Mouse (Mus musculus) gastrocnemius, postnatal 10 days (tissue): Measurements from ENCODE around the gene Gm36028. TPM values are rescaled to one million over a fixed set of nuclear protein-coding genes. Genes with fewer than 3 reads are reported as not detected.

Source experiments
- DNase-seq: peaks from one replicate; pipeline ENCODE4 v3.0.0; 2021; ENCODE audit warnings: mixed read lengths
- long read RNA-seq, 2 experiments: library from polyadenylated mRNA; stranded (forward); transcript quantifications; one replicate each; pipeline ENCODE4 v2.0.0; 2021
- total RNA-seq, 2 experiments: library from RNA; stranded (reverse); gene quantifications; 2 replicates each; pipeline ENCODE4 v1.2.3; 2021

Gm36028 gene
- total RNA-seq, result under 1 TPM; 0.21 to 0.38 TPM
- long read RNA-seq, experiment 1, result 0 reads
- long read RNA-seq, experiment 2, result 0 reads

- DNase-seq, result no peak
Measured at GRCm38 (mm10) chr16:37861029-37861428, at the start of gene Gm36028. Gene Gm36028, minus strand, starts transcription at chr16:37861146.

GRCm38 (mm10) chr16:37906456-37906855 is 45.5 kb upstream of the Gm36028 start:
- no peak for DNase-seq

DNA sequence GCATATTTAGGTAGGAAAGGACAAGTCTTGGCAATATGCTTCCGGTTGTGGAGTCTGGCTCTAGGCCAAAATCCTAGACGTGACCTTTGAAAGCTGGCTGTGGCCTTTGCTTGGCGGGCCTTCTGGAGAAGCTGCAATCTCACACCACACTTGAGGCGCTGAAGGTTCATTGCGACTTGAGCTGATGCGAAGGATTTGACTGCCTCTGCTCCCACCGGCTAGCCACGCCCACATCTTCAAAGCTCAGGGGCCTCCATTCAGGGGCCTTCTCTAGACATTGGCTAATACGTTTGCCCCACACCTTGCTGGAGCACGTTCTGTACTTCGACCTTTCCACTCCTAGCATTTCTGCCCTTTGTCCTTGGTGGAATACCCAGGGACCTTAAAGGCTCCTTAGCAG is 40.4 kb upstream of the Gm36028 start:
- DNase-seq, result no peak

- DNase-seq, result no peak
Measured at GRCm38 (mm10) chr16:37899357-37899756, 38.4 kb upstream of the Gm36028 start.

DNA sequence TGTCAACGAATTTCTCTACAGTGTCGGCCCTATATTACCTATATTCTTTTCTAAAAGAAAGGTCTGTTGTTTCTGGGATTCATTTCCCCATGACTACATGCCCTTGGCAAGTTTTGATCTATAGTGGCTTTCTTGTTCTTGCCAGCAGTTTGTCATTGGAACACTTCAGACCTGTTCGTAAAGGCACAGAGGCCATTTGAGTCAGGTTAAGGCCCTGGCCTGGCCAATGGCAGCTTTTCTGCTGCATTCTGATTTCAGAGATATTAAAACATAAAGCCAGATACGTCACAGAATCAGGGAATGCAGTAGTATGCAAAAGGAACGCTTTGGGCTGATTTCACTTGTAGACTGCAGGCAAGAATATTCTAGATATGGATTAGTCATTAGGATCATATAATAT is 37.8 kb upstream of the Gm36028 start:
- DNase-seq, result no peak

- DNase-seq, result no peak
Measured at GRCm38 (mm10) chr16:37893942-37894341, 33.0 kb upstream of the Gm36028 start.

DNA sequence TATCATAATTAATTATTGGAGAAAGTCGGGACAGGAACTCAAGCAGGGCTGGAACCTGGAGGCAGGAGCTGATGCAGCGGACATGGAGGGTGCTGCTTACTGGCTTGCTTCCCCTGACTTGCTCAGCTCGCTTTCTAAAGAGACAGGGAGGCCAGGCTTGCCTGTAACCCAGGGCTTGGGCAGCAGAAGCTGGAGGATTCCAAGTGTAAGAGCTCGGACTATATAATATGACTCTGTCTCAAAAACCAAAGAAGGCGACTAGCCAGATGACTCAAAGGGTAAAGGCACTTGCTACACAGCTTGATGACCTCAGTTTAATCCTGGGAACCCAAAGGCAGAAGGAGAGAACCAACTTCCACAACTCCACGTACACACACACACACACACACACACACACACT is 32.4 kb upstream of the Gm36028 start:
- no peak for DNase-seq

- no peak for DNase-seq
Measured at GRCm38 (mm10) chr16:37892667-37893066, 31.7 kb upstream of the Gm36028 start.

DNA sequence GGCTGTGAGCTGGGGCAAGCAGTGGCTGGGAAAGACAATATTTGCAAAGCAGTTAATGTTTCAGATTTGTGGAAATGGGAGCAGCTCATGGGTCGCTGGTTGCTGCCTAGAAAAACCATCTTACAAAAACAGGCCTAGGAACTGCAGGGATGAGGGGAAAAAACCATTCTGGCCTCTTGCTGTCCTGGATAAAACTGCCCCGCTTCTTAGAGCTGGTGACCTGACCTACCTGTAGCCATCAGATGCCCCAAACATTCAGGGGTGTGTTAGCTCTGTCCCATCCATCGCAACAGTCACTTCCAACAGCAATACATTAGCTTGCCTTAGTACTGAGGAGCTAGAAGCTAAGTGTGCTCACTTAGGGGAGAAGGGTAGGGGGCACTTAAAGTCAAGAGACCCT is 28.0 kb upstream of the Gm36028 start:
- DNase-seq, result no peak

DNA sequence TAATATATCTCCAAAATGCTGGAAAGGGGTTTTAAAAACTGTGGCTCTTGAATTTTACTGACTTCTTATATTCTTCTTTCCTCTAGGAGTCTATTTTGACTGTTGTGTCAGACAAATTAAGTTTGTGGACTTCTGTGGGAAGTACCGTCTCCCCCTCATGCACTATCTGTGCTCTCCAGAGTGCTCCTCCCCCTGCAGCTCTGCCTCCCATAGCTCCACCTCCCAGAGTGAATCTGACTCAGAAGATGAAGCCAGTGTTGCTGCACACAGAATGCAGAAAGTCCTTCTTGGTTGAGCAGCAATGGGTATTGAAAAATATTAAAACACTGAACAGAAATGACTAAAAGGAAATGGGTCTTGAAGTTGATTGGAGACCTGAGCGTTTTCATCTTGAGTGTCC is 20.2 kb upstream of the Gm36028 start:
- DNase-seq, result no peak

- no peak for DNase-seq
Measured at GRCm38 (mm10) chr16:37879750-37880419, 18.9 kb upstream of the Gm36028 start.

GRCm38 (mm10) chr16:37878951-37879505 is 18.1 kb upstream of the Gm36028 start:
- DNase-seq, result no peak

DNA sequence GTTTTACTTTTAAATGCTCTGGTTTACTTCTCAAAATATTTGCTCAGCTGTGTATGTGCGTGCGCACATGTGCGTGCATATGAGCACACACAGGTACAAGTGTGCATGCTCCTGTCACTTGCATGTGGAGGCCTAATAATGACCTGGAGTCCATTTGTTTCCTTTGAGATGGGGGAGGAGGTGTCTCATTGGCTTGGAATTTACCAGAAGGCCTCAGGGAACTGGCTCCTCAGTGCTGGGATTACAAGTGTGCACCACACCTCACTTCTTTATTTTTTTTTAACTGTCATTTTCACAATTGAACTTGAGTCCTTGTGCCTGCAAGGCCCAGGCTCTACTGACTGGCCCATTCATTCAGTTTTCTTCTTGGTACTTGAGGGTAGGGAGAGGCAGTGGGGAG is 16.5 kb upstream of the Gm36028 start:
- no peak for DNase-seq

- no peak for DNase-seq
Measured at GRCm38 (mm10) chr16:37874501-37875235, 13.7 kb upstream of the Gm36028 start.

DNA sequence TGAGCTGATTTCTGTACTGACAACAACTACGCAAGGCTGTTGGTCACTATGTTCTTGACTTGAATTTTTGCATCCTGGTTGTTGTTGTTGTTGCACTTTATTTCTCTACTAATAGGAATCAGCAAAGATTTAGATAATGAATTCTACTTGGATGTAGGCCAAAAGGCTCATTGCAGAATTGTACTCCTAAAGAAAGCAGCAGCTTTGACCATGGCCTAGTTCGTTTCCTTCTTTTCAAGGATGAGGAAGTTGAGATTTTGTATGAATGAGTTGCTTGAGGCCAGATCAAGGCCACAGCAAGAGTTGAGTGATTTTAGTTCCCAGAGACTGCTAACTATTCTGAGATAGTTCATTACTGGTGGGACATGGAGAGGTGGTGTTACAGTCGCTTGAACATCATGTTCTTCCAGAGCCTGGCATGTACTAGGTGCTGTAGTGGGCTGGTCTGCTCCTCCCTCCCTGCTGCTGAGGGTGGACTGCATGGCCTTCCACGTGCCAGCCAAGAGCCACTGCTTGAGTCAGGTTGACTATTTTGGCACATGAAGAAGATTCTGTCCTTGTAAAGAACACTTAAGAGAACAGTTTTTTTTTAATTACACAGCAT is 10.3 kb upstream of the Gm36028 start:
- DNase-seq, result no peak

- DNase-seq, result no peak
Measured at GRCm38 (mm10) chr16:37869470-37870231, 8.7 kb upstream of the Gm36028 start.

- peak; percentile 72 for DNase-seq
Measured at GRCm38 (mm10) chr16:37868506-37869469, 7.8 kb upstream of the Gm36028 start.

DNA sequence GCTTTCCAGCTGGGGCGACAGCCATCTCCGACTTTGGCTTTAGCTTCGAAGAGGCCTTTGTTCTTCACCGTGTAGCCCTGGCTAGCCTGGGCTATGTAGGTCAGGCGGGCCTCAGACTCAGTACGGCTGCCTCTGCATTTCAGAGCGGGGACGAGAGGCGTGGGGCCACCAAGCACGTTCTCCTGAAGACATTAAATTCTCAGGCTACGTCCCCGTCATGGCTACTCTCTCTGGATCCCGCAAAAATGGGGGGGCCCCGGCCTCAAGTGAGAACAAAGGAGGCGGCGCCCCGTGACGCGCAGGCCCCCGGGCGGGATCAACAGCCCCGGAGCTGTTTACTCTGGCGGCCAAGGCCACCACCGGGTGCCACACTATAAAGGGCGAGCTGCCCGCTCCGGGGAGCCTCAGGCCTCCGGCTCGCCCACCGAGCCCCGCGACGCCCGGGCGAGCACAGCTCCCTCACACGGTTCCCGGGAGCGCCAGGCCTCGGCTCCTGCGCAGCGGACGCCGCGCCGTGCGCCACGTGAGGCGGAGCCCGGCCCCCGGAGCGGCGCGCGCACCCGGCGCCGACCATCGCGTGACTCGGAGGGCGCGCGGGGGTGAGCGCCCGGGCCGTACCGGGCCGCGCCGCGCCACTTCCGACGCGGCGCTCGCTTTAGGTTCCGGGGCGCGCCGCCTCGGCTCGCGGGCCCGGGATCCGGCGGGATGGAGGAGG is 7.0 kb upstream of the Gm36028 start, which contains the start of gene Lrrc58:
Lrrc58 (plus strand) TSS at position 599 of the 715 bp plus-strand sequence.
- DNase-seq, result peak; percentile 86

GRCm38 (mm10) chr16:37865841-37866240 is 4.9 kb upstream of the Gm36028 start:
- no peak for DNase-seq

DNA sequence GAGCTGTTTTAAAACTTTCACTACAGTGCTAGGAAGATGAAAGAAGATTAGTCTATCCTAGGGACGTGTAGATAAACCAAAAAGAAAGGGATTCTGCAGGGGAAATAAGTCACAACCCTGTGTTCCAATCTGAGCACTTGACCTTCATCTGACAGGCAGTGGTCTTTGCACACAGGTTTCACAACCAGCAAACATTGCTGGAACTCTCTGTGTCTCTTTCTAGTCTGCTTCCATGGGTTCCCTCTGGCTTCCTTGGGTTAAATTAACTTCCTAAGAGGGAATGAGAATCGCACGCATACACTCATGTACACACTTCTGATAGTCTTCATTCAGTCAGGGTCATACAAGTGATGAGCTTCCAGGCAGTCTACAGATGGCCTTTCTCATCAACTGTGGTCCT is 2.9 kb upstream of the Gm36028 start:
- no peak for DNase-seq
